Mouse (Mus musculus): ENCODE results near the gene Smim12. TPM values are rescaled to one million over a fixed set of nuclear protein-coding genes. Genes with fewer than 3 reads are reported as not detected.

Smim12 gene
- polyA plus RNA-seq, 2 experiments from 2014 or later = 42.1 to 43.4 TPM

Other genes with a start within 250 kb of the Smim12 start
- gene Sfpq, start 222.5 kb upstream of the Smim12 start, polyA plus RNA-seq (2017; shearing (Covaris generic)) = 10 to 100 TPM; 39.7 to 50.1 TPM
- 10 to 100 TPM; 10.7 to 28.0 TPM for gene Zmym1, start 182.6 kb upstream of the Smim12 start, polyA plus RNA-seq (2017; shearing (Covaris generic))
- gene Zmym6, start 166.4 kb upstream of the Smim12 start, polyA plus RNA-seq (2017; shearing (Covaris generic)) = 10 to 100 TPM; 13.1 to 14.1 TPM
- 10 to 100 TPM; 13.9 to 16.6 TPM for gene Tmem35b, start 120.1 kb upstream of the Smim12 start, polyA plus RNA-seq (2017; shearing (Covaris generic))
- not detected for gene Dlgap3, start 74.6 kb upstream of the Smim12 start, polyA plus RNA-seq (2017; shearing (Covaris generic))
- gene Gja4, start 70.3 kb downstream of the Smim12 start, polyA plus RNA-seq (2017; shearing (Covaris generic)) = not detected
- gene Gjb3, start 87.1 kb downstream of the Smim12 start, polyA plus RNA-seq (2017; shearing (Covaris generic)) = not detected
- gene Gjb4, start 110.3 kb downstream of the Smim12 start, polyA plus RNA-seq (2017; shearing (Covaris generic)) = not detected
- not detected for gene Gjb5, start 114.4 kb downstream of the Smim12 start, polyA plus RNA-seq (2017; shearing (Covaris generic))